Mouse (Mus musculus): ENCODE measurements around the gene Vdr. TPM values are rescaled to one million over a fixed set of nuclear protein-coding genes. Genes with fewer than 3 reads are reported as not detected.
"Not testable (repeated sequence)": the region's sequence is repeated elsewhere in the genome, so short reads cannot be mapped to it uniquely, and the experiment has no call there.

Gene Vdr
- polyA plus RNA-seq, 1 experiment from 2014 or later = 0.22 TPM

DNA sequence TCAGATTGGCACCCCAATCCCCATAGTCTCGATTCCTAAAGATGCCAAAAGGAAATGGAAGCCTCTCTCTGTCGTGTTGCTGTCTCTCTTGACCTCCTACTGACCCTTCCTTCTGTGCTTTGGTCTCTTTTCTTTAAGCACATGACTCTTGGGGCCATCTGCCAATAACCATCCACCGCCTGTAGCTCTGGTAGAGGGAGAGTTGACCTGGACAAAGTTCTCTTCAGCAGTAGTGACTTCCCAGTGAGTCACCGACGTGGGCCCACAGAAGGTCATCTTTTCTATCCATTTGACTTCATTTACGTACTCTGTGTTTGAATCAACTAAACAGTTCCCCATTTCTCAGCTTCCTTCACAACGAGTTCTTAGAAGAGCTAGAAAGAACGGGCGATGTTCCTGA is 30.0 kb downstream of the Vdr start:
- Histone ChIP-seq H3K27me3 (0 out of 2 replicates have a peak, but pooled peaks cover 2% of the 10 kb centered on the region), H3K36me3 (no peaks in the 10 kb centered on the region), H3K4me1 (replicated peaks) (peaks cover 9% of the 10 kb centered on the region), H3K4me2 (no peak overlapping the region), H3K9ac (no peak overlapping the region), H3K9me3 (replicated peaks) (no peaks in the 10 kb centered on the region), H3K27ac (no peak overlapping the region), H3K4me3 (replicated peaks) (no peak overlapping the region)
- 45% methylated on average over 9 of the region's 9 CpGs for WGBS (ENCODE audit: insufficient replicate concordance)
- ATAC-seq (ENCODE audit: low read depth) = no peak
- DNase-seq = no peak

DNA sequence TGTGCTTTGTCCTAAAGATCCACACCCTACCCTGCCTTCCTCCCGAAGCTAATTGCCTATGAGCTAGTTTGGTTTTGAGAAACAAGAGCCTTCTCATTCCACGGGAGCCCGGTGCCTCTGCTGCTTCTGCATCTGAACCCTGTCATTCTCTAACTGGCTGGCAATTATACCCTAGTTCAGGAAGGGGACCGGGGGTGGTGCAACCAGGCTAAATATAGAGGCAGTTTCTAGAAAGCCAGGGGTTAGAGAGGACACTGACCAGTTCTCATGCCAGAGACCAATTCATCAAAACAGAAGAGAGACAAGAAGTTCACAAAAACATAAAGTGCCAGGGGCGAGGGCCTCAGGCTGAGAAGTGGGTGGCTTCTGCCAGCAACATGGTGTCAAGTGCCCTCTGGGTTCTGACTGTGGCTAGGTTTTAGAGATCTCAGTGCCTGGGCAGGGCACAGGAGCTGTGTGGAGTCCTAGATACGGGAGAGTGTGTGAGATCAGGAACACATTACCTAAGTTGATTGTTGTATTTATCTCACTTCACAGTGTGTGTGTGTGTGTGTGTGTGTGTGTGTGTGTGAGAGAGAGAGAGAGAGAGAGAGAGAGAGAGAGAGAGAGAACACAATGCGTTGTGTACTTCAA is 31.6 kb downstream of the Vdr start:
- Histone ChIP-seq H3K27me3 (0 out of 2 replicates have a peak, but pooled peaks cover 2% of the 10 kb centered on the region), H3K4me3 (replicated peaks) (no peak overlapping the region), H3K36me3 (no peaks in the 10 kb centered on the region), H3K4me1 (replicated peaks) (peaks cover 9% of the 10 kb centered on the region), H3K4me2 (no peak overlapping the region), H3K9me3 (replicated peaks) (no peaks in the 10 kb centered on the region), H3K9ac (no peak overlapping the region), H3K27ac (no peak overlapping the region)
- DNase-seq (no peak), ATAC-seq (ENCODE audit: low read depth) (peak; percentile 61; the same call in 1 of the 2 replicates)
- 34% methylated on average over 7 of the region's 7 CpGs for WGBS (ENCODE audit: insufficient replicate concordance)

DNA sequence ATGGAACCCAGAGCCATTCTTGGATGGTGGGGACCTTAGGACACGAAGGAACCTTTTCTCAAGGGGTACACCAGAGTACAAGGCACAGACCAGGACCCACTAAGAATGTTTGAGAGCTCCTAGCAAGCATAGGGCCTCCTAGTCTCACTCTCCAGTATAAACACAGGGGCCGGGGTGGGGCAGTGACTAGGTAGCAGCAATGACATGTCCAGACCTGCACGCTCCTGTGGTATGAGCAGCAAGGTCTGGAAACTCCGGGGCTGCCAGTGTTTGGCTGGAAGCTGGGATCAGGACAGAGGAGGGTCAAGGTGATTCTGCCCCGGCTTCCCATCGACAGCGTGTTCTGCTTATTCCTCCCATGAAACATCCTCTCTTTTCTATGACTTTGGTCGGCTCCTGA is 34.6 kb downstream of the Vdr start:
- Histone ChIP-seq H3K4me1 (replicated peaks) (peaks cover 9% of the 10 kb centered on the region), H3K4me3 (replicated peaks) (no peak overlapping the region), H3K27me3 (0 out of 2 replicates have a peak, but pooled peaks cover 2% of the 10 kb centered on the region), H3K27ac (no peak overlapping the region), H3K4me2 (no peak overlapping the region), H3K36me3 (no peaks in the 10 kb centered on the region), H3K9me3 (replicated peaks) (no peaks in the 10 kb centered on the region), H3K9ac (no peak overlapping the region)
- WGBS (ENCODE audit: insufficient replicate concordance) = 78% methylated on average over 8 of the region's 8 CpGs
- ATAC-seq (ENCODE audit: low read depth) = no peak
- DNase-seq = no peak

DNA sequence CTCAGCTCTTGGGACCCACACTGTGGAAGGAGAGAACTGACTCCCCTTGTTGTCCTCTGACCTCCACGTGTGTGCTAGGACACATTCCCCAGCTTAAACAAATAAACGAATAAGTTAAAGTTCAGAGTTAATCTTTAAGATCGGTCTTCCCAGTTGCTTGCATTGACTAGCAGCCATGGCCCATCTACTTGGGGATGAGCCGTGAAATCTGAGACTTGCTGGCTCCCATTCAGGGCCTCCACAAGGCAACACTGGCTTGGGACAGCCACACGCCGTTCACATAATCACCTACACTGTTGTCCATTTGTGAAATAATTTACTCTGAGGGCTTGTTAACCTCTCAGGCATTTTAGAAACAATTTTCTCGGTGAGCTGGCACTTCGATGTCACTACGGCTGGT is 36.7 kb downstream of the Vdr start:
- ATAC-seq (ENCODE audit: low read depth) = no peak
- 75% methylated on average over 9 of the region's 9 CpGs for WGBS (ENCODE audit: insufficient replicate concordance)
- no peak overlapping the region for H3K9ac ChIP-seq

DNA sequence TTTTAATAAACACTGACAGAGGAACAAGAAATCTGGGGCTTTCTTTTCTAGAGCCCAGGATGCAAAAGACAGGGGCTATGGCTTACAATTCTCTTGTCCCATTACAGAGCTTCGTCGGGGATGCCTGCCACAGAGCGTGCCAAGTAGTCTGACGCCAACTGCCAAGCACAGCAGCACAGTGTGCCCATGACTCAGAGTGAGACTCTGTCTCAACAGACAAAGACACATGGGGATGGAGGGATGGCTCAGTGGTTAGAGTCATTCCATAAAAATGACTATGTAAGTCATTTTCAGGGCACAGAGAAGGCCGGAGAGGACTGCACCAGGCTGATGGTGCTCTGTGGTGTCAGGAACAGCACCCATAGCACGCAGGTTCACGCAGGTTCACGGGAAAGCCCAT is 38.3 kb downstream of the Vdr start:
- Histone ChIP-seq H3K4me3 (replicated peaks) (no peak overlapping the region), H3K4me2 (no peak overlapping the region), H3K4me1 (replicated peaks) (0 out of 2 replicates have a peak, but pooled peaks cover 3% of the 10 kb centered on the region), H3K9me3 (replicated peaks) (no peaks in the 10 kb centered on the region), H3K27ac (no peak overlapping the region), H3K27me3 (no peaks in the 10 kb centered on the region), H3K9ac (no peak overlapping the region), H3K36me3 (no peaks in the 10 kb centered on the region)
- WGBS (ENCODE audit: insufficient replicate concordance) = 83% methylated on average over 8 of the region's 8 CpGs
- ATAC-seq (ENCODE audit: low read depth) (no peak), DNase-seq (no peak)

More for the DNA sequence above, 36.7 kb downstream of the Vdr start:
- Histone ChIP-seq H3K9me3 (replicated peaks) (no peaks in the 10 kb centered on the region), H3K4me2 (no peak overlapping the region), H3K27ac (no peak overlapping the region), H3K4me3 (replicated peaks) (no peak overlapping the region), H3K27me3 (no peaks in the 10 kb centered on the region), H3K36me3 (no peaks in the 10 kb centered on the region), H3K4me1 (replicated peaks) (peaks cover 9% of the 10 kb centered on the region)
- DNase-seq = no peak

DNA sequence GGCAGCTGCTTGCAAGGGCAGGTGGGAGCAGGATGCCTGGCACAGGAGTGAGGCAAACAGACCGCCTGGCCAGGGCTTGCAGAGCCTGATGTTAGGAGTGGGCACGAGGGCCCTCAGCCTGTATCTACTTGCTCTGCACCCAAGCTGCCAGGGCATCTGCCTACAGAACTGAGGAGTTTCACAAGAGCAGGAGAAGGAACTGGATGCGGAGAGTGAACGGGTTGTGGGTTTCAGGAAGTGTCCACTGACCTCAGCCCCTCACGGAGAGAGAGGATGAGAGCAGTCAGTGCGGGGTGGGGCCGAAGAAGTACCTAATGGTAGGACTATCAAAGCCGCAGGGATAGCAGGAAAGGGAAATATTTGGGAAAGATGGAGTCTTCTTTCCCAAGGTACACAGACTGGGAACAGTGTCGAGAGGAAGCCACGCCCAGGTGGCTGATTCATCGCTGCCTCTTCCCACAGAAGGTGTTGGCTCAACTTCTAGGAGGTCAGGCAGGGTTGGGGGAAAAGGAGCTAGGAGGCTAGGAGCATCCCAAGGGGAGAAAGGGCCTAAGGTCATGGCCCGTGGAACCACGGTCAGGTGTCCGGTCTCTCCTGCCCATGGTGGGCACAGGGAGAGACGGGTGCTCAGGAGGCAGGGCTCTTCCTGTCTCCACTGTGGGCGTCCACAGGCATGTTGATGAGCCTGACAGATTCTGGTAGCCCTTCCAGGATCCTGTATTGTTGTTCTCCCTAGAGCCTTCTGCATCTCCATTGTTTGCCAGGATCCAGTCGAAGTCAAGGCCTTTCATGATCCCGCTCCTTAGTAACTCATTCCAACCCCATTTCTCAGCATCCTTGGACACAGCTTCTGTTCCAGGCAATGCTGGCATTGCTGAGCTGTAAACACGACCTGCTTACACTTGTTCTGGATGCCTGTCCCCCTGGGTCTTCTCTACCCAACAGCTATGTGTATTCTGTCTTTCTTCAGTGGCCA is 39.1 kb downstream of the Vdr start:
- Histone ChIP-seq H3K36me3 (no peaks in the 10 kb centered on the region), H3K4me1 (replicated peaks) (0 out of 2 replicates have a peak, but pooled peaks cover 3% of the 10 kb centered on the region), H3K4me3 (replicated peaks) (no peak overlapping the region), H3K27me3 (no peaks in the 10 kb centered on the region), H3K27ac (no peak overlapping the region), H3K4me2 (no peak overlapping the region), H3K9ac (no peak overlapping the region), H3K9me3 (replicated peaks) (no peaks in the 10 kb centered on the region)
- no peak for DNase-seq
- 61% methylated on average over 19 of the region's 19 CpGs for WGBS (ENCODE audit: insufficient replicate concordance)
- no peak for ATAC-seq (ENCODE audit: low read depth)

DNA sequence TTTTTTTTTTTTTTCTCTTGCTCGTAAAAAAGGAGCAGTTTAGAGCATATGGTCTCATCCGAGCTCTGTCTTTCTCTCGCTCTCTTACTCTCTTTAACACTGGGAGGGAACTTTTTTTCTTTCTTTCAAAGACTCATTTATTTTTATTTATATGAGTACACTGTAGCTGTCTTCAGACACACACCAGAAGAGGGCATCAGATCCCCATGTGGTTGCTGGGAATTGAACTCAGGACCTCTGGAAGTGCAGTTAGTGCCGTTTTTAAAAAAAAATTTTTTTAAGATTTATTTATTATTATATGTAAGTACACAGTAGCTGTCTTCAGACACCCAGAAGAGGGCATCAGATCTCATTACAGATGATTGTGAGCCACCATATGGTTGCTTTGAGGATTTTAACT is 40.3 kb downstream of the Vdr start:
- not testable (repeated sequence) for H3K4me1 ChIP-seq (replicated peaks); H3K27me3 ChIP-seq; H3K4me2 ChIP-seq; H3K4me3 ChIP-seq (replicated peaks); ATAC-seq (ENCODE audit: low read depth); H3K36me3 ChIP-seq; H3K27ac ChIP-seq; DNase-seq; H3K9ac ChIP-seq; H3K9me3 ChIP-seq (replicated peaks)
- WGBS (ENCODE audit: insufficient replicate concordance) = 71% methylated on average over 4 of the region's 4 CpGs

DNA sequence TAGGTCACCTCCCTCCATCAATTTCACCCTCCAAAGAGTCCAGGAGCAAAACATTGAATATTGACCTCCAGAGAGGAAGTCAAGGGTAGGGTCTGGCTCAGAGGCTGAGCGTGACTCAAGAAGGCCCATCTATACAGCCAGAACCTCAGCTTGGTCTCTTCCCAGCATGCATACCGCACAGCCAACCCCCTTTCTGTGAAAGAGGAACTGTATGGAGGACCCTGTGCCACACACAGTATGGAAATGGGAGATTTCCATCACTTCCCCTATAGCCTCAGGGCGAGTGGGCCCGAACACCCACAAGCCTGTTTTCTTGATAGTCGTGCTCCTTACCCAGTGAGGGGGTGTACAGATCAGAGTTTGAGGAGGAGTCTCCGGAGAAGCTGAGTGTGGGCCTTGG is 41.4 kb downstream of the Vdr start:
- WGBS (ENCODE audit: insufficient replicate concordance) = 53% methylated on average over 6 of the region's 6 CpGs
- Histone ChIP-seq H3K4me2 (no peak overlapping the region), H3K4me1 (replicated peaks) (peaks cover 17% of the 10 kb centered on the region), H3K9me3 (replicated peaks) (peaks cover 6% of the 10 kb centered on the region; the same call in 1 of the 2 replicates), H3K4me3 (replicated peaks) (no peak overlapping the region), H3K27ac (no peak overlapping the region), H3K36me3 (0 out of 2 replicates have a peak, but pooled peaks cover 4% of the 10 kb centered on the region), H3K9ac (no peak overlapping the region), H3K27me3 (no peaks in the 10 kb centered on the region)
- DNase-seq (no peak), ATAC-seq (ENCODE audit: low read depth) (no peak)

DNA sequence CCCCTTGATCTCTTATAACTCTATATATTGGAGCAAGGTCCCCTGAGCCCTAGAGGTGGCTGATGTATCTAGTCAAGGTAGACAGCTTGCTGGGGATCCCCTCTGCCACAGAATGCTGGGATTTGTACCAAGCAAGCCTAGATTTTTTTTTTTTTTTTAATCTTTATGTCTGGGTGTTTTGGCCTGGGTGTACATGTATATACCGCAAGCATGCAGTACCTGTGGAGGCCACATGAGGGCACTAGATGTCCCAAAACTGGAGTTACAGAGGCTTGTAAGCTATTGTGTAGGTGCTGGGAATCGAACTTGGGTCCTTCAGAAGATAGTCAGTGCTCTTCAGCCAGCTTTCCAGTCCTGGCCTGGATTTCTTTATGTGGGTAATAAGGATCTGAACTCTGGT is 44.4 kb downstream of the Vdr start:
- no peak for ATAC-seq (ENCODE audit: low read depth)
- Histone ChIP-seq H3K27me3 (no peaks in the 10 kb centered on the region), H3K9ac (no peak overlapping the region), H3K27ac (no peak overlapping the region), H3K4me2 (no peak overlapping the region), H3K4me3 (replicated peaks) (no peak overlapping the region), H3K4me1 (replicated peaks) (peaks cover 29% of the 10 kb centered on the region), H3K9me3 (replicated peaks) (peaks cover 6% of the 10 kb centered on the region; the same call in 1 of the 2 replicates), H3K36me3 (0 out of 2 replicates have a peak, but pooled peaks cover 4% of the 10 kb centered on the region)
- 87% methylated on average over 2 of the region's 2 CpGs for WGBS (ENCODE audit: insufficient replicate concordance)
- DNase-seq = no peak

DNA sequence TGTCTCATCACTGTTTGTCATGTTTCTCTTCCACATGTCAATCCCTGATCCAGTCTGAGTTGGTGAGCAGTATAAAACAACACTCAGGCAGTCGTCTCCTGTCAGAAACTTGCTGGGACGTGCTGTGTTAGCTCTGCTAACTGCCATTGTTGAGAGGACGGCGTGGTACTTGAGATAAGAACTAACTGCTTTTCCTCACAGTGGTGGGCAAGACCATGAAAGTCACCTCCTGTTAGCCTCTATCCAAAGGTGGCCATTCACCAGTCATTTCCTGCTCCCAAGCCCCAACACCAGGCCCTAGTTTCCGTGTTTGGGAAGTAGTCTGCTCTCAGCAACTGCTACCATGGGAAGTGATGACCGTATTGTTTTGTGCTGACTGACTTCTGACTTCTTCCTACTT is 45.3 kb downstream of the Vdr start:
- Histone ChIP-seq H3K36me3 (0 out of 2 replicates have a peak, but pooled peaks cover 4% of the 10 kb centered on the region), H3K9ac (no peak overlapping the region), H3K9me3 (replicated peaks) (peaks cover 6% of the 10 kb centered on the region; the same call in 1 of the 2 replicates), H3K27me3 (no peaks in the 10 kb centered on the region), H3K4me2 (no peak overlapping the region), H3K4me1 (replicated peaks) (peaks cover 29% of the 10 kb centered on the region), H3K4me3 (replicated peaks) (no peak overlapping the region), H3K27ac (peak overlapping the region; percentile 57)
- ATAC-seq (ENCODE audit: low read depth) = peak; percentile 72
- DNase-seq = no peak
- 9% methylated on average over 6 of the region's 6 CpGs for WGBS (ENCODE audit: insufficient replicate concordance)

DNA sequence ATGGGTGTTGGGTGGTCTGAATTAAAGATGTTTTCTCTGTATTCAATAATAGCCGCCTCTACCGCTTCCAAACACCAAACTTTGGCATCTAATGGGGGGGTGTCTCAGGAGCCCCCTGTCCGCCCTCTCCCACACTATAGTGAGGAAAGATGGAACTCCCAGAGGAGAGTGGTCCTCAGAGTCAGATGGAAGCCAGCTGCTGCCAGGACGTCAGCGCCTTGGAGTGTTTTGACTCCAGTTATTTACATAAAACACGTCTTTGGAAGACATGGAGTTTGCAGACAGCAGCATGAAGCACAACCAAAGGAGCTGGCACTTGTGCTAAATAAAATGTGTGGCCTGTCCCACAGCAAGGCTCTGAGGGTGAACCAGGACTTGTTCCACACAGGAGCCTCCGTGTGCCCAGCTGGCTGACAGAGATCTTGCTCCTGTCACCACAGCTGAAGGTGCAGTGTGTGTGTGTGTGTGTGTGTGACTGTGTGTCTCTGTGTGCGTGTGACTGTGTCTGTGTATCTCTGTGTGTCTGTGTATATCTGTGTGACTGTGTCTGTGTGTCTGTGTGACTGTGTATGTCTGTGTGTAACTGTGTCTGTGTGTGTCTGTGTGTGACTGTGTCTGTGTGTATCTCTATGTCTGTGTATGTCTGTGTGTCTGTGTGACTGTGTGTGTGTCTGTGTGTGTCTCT is 45.9 kb downstream of the Vdr start:
- H3K27me3 ChIP-seq = no peaks in the 10 kb centered on the region
- H3K27ac ChIP-seq = peak overlapping the region; percentile 57
- 0 out of 2 replicates have a peak, but pooled peaks cover 4% of the 10 kb centered on the region for H3K36me3 ChIP-seq
- ATAC-seq (ENCODE audit: low read depth) (peak; percentile 37; the same call in 1 of the 2 replicates), DNase-seq (no peak)
- H3K4me2 ChIP-seq = no peak overlapping the region
- H3K4me1 ChIP-seq (replicated peaks) = peaks cover 29% of the 10 kb centered on the region
- WGBS (ENCODE audit: insufficient replicate concordance) = 69% methylated on average over 8 of the region's 8 CpGs
- no peak overlapping the region for H3K4me3 ChIP-seq (replicated peaks)
- peaks cover 6% of the 10 kb centered on the region; the same call in 1 of the 2 replicates for H3K9me3 ChIP-seq (replicated peaks)
- H3K9ac ChIP-seq = no peak overlapping the region

Data from liver, embryonic 13.5 days (tissue).